ENCODE assay signal across 13 mouse cellular contexts in the genomic region with DNA sequence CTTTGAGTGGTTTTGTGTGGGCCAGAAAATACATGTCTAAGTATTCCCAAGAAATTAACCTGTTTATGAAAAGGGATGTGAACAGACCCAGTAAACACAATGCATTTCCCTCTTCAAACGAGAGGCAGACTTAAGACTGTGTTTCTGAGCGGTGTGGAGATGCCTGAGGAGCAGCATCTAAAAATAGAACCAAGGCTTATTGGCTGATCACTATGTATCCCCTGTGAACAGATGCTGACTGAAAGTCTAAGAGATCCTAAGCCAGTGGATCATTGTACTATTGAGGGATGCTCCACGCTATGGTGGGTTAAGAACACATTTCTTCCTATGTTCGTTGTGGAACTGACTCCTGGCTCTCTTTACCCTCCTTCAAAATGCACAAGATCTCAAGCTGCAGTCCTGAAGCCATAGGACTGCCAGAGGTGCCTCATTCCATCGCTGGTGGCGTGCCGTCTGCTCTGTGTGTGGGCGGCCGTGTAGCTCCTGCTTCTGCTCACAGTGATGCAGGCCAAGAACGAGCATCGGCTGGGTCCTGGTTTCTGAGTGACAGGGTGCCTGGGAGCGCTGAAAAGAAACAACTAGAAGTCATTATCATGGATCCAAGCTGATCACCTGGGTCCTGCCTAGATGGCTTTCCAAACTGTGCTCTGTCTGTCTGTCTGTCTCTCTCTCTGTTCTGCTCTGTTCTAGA. TPM values are rescaled to one million over a fixed set of nuclear protein-coding genes. Genes with fewer than 3 reads are reported as not detected.
DNase-seq lines count a peak whose midpoint lies in the region; ATAC-seq lines count a peak whose summit lies in the region.
"Had no signal": no experiment of that assay in that cellular context is flagged by ENCODE, and none has a peak within 500 bp of the region (broad histone marks: within the 10 kb centered on the region; RNA-seq: fewer than 3 reads in every experiment).

No protein-coding gene starts in this region.

- H3K27ac ChIP-seq in forebrain, embryonic 12.5 days: peak overlapping the region; percentile 21; the same call in 1 of the 2 replicates
- H3K27ac ChIP-seq in forebrain, embryonic 10.5 days: no peak overlapping the region

- H3K4me1 ChIP-seq in forebrain, embryonic 12.5 days: peaks cover 29% of the 10 kb centered on the region
- peaks cover 32% of the 10 kb centered on the region for H3K4me1 ChIP-seq in forebrain, embryonic 10.5 days

- H3K9ac ChIP-seq in forebrain, embryonic 12.5 days: no peak overlapping the region

- H3K9me3 ChIP-seq in forebrain, embryonic 12.5 days: no peaks in the 10 kb centered on the region
- H3K9me3 ChIP-seq in forebrain, embryonic 10.5 days: no peaks in the 10 kb centered on the region

- H3K4me2 ChIP-seq in forebrain, embryonic 12.5 days: no peak overlapping the region
- H3K4me2 ChIP-seq: heart, embryonic 11.5 days had no signal

- no peak for DNase-seq in forebrain, embryonic 10.5 days (ENCODE audit: extremely low spot score, low spot score)
- peak; percentile 14 for DNase-seq in right cerebral cortex, postnatal 14 days
- DNase-seq in right cerebral cortex, postnatal 10 days (ENCODE audit: low spot score in 2 of 2): no peak
- peak; percentile 38 to 48 for DNase-seq in layer of hippocampus, postnatal 10 days (ENCODE audit: low spot score in 2 of 2)
- DNase-seq in retina, postnatal 7 days (ENCODE audit: low read depth, low spot score): peak; percentile 40
- DNase-seq in spleen, adult 12 weeks (ENCODE audit: low spot score): no peak
- no peak for DNase-seq in adrenal gland, adult 2 months
- DNase-seq: embryo, embryonic 11 days; kidney, postnatal 36 days; liver had no signal

- no peaks in the 10 kb centered on the region for H3K27me3 ChIP-seq in forebrain, embryonic 12.5 days
- no peaks in the 10 kb centered on the region for H3K27me3 ChIP-seq in forebrain, embryonic 10.5 days (ENCODE audit: poor library complexity, severe bottlenecking)

- 64% methylated on average over 12 of the region's 12 CpGs for WGBS in forebrain, embryonic 12.5 days
- WGBS in forebrain, embryonic 10.5 days: 76% methylated on average over 12 of the region's 12 CpGs

- no peak overlapping the region for H3K4me3 ChIP-seq in forebrain, embryonic 12.5 days (replicated peaks)
- H3K4me3 ChIP-seq in forebrain, embryonic 10.5 days: no peak overlapping the region

- ATAC-seq in forebrain, embryonic 12.5 days (ENCODE audit: low FRiP score): peak; percentile 42; the same call in 1 of the 2 replicates
- ATAC-seq: lung, postnatal 0 days had no signal

- no peaks in the 10 kb centered on the region for H3K36me3 ChIP-seq in forebrain, embryonic 12.5 days (replicated peaks)
- H3K36me3 ChIP-seq in forebrain, embryonic 10.5 days (replicated peaks): no peaks in the 10 kb centered on the region

RNA-seq across cellular contexts. Expression of gene Map1b, which starts 34.5 kb away (rescaled TPM):
- 1,306 and 1,372 TPM in 2 replicates for polyA plus RNA-seq in forebrain, embryonic 12.5 days (2016; fragmentation: Nextera tagmentation; extraction: Ambion mirVana)
- polyA plus RNA-seq in forebrain, embryonic 10.5 days (2016; fragmentation: Nextera tagmentation; extraction: Ambion mirVana): 403 and 460 TPM in 2 replicates
- total RNA-seq in layer of hippocampus, postnatal 10 days (2021): 1,000 to 10,000 TPM; 1,031 to 1,111 TPM
- total RNA-seq in adrenal gland, adult 2 months (2021): 100 to 1,000 TPM; 107 to 110 TPM
- polyA plus RNA-seq in adrenal gland, adult 2 months (2012; rRNA removed): 2.4 and 4.0 TPM in 2 replicates

Comparison
In these comparisons a context has a peak if more than half of its experiments do, and no peak if none do; other contexts are left out.
1. DNase-seq: peak in right cerebral cortex, postnatal 14 days (single experiment), layer of hippocampus, postnatal 10 days (2 of 2) and retina, postnatal 7 days (single experiment); none in forebrain, embryonic 10.5 days (single experiment), right cerebral cortex, postnatal 10 days (0 of 2), spleen, adult 12 weeks (single experiment) and adrenal gland, adult 2 months (single experiment).
2. RNA of gene Map1b, which starts 34.5 kb away (polyA plus RNA-seq): 1,306 to 1,372 TPM in forebrain, embryonic 12.5 days and 403 to 460 TPM in forebrain, embryonic 10.5 days; 2.4 to 4.0 TPM in adrenal gland, adult 2 months; every median in the first group is over 10 times any median in the second.